8 mouse cellular contexts compared by ENCODE assay signal in genomic region chr5:134959114-134959513, GRCm38 (mm10). TPM values are rescaled to one million over a fixed set of nuclear protein-coding genes. Genes with fewer than 3 reads are reported as not detected.
DNase-seq lines count a peak whose midpoint lies in the region; ATAC-seq and TF ChIP-seq lines count a peak whose summit lies in the region.

No protein-coding gene starts in this region.

- H3K4me1 ChIP-seq in hindbrain, postnatal 0 days (ENCODE audit: insufficient read depth, low read length) = no peaks in the 10 kb centered on the region
- H3K4me1 ChIP-seq in hindbrain, embryonic 12.5 days = no peaks in the 10 kb centered on the region
- peaks cover 4% of the 10 kb centered on the region; the same call in 1 of the 2 replicates for H3K4me1 ChIP-seq in hindbrain, embryonic 10.5 days (replicated peaks)

- no peak overlapping the region for H3K4me2 ChIP-seq in hindbrain, postnatal 0 days (ENCODE audit: low read depth, low read length)
- no peak overlapping the region for H3K4me2 ChIP-seq in hindbrain, embryonic 12.5 days (replicated peaks)

- WGBS in hindbrain, postnatal 0 days = 62% methylated on average over 7 of the region's 7 CpGs
- 80% methylated on average over 7 of the region's 7 CpGs for WGBS in hindbrain, embryonic 12.5 days
- WGBS in hindbrain, embryonic 10.5 days = 85% methylated on average over 7 of the region's 7 CpGs

- H3K9me3 ChIP-seq in hindbrain, postnatal 0 days (ENCODE audit: low read length) = no peaks in the 10 kb centered on the region
- no peaks in the 10 kb centered on the region for H3K9me3 ChIP-seq in hindbrain, embryonic 12.5 days (replicated peaks)
- H3K9me3 ChIP-seq in hindbrain, embryonic 10.5 days = no peaks in the 10 kb centered on the region

- no peak overlapping the region for H3K9ac ChIP-seq in hindbrain, postnatal 0 days (replicated peaks; ENCODE audit: low read length)
- H3K9ac ChIP-seq in hindbrain, embryonic 12.5 days = no peak overlapping the region

- no peak overlapping the region for H3K27ac ChIP-seq in hindbrain, postnatal 0 days
- no peak overlapping the region for H3K27ac ChIP-seq in hindbrain, embryonic 12.5 days
- H3K27ac ChIP-seq in hindbrain, embryonic 10.5 days = no peak overlapping the region

- H3K79me3 ChIP-seq in C2C12 (ENCODE audit: low read depth) = no peaks in the 10 kb centered on the region

- H3K79me2 ChIP-seq in C2C12 (ENCODE audit: control insufficient read depth, insufficient read depth) = no peaks in the 10 kb centered on the region

- no peak overlapping the region for H3K4me3 ChIP-seq in hindbrain, postnatal 0 days (ENCODE audit: low read length)
- H3K4me3 ChIP-seq in hindbrain, embryonic 12.5 days = no peak overlapping the region
- no peak overlapping the region for H3K4me3 ChIP-seq in C2C12 (ENCODE audit: insufficient read depth, poor library complexity, severe bottlenecking)
- no peak overlapping the region for H3K4me3 ChIP-seq in hindbrain, embryonic 10.5 days

- no peak for TF ChIP-seq CTCF in hindbrain, postnatal 0 days (IDR thresholded peaks at IDR 0.05; ENCODE audit: low read depth)
- TF ChIP-seq CTCF in C2C12 (IDR thresholded peaks at IDR 0.05; ENCODE audit: control insufficient read depth, insufficient read depth, insufficient read length) = no peak

- no peaks in the 10 kb centered on the region for H3K36me3 ChIP-seq in hindbrain, postnatal 0 days (ENCODE audit: insufficient read depth, low read length)
- H3K36me3 ChIP-seq in hindbrain, embryonic 12.5 days = no peaks in the 10 kb centered on the region
- no peaks in the 10 kb centered on the region for H3K36me3 ChIP-seq in C2C12 (ENCODE audit: control insufficient read depth, insufficient read depth)
- H3K36me3 ChIP-seq in hindbrain, embryonic 10.5 days = no peaks in the 10 kb centered on the region

- peak; percentile 50 for DNase-seq in hindbrain, postnatal 0 days (ENCODE audit: low spot score)
- peak; percentile 62 for DNase-seq in brain, adult 2 months (ENCODE audit: low read depth, low spot score)
- DNase-seq in thymus, postnatal 14 days = no peak
- no peak for DNase-seq in hindbrain, embryonic 10.5 days (ENCODE audit: low spot score)
- no peak for DNase-seq in cerebellum, postnatal 36 days

- no peak overlapping the region for H3ac ChIP-seq in C2C12 (ENCODE audit: control insufficient read depth, insufficient read length, low read depth)

- peak; percentile 49 for ATAC-seq in hindbrain, postnatal 0 days
- no peak for ATAC-seq in hindbrain, embryonic 12.5 days (ENCODE audit: low FRiP score)
- peak; percentile 19 to 25; a peak in 2 of 4 replicates for ATAC-seq in hematopoietic stem cell, adult 5-6 weeks (replicated peaks in 1 of 2; ENCODE audit: insufficient read depth in 1 of 2, low FRiP score in 2 of 2, low TSS enrichment in 1 of 2, low read depth in 1 of 2, poor library complexity in 2 of 2, severe bottlenecking in 2 of 2)

- H3K27me3 ChIP-seq in hindbrain, postnatal 0 days (ENCODE audit: insufficient read depth, low read length) = no peaks in the 10 kb centered on the region
- H3K27me3 ChIP-seq in hindbrain, embryonic 12.5 days = no peaks in the 10 kb centered on the region
- no peaks in the 10 kb centered on the region for H3K27me3 ChIP-seq in C2C12 (ENCODE audit: control insufficient read depth, insufficient read depth, insufficient read length)
- no peaks in the 10 kb centered on the region for H3K27me3 ChIP-seq in hindbrain, embryonic 10.5 days (ENCODE audit: insufficient read depth, poor library complexity, severe bottlenecking)

TF ChIP-seq in C2C12, 6 proteins besides CTCF, POLR2A, EP300 and RAD21:
- TF ChIP-seq CEBPB (IDR thresholded peaks at IDR 0.05; ENCODE audit: low read depth) (no peak), MAX (IDR thresholded peaks at IDR 0.05) (peak; percentile 21), USF1 (IDR thresholded peaks at IDR 0.05; ENCODE audit: low read depth) (peak; percentile 61), MYOD1 (IDR thresholded peaks at IDR 0.05; ENCODE audit: control insufficient read depth, insufficient read length, low read depth) (peak; percentile 98), FOSL1 (IDR thresholded peaks at IDR 0.05; ENCODE audit: insufficient read depth, low read length, poor library complexity, severe bottlenecking) (peak; percentile 29), MYOG (IDR thresholded peaks at IDR 0.05; ENCODE audit: control insufficient read depth, extremely low read depth, insufficient read length) (no peak)

RNA-seq across cellular contexts. Expression of gene Cldn4, which starts 12.4 kb away (rescaled TPM):
- total RNA-seq in hindbrain, postnatal 0 days (2014; rRNA removed) = not detected in 2 replicates
- not detected in 2 replicates for polyA plus RNA-seq in hindbrain, postnatal 0 days (2015; fragmentation: Nextera tagmentation; extraction: Ambion mirVana)
- 4.2 and 6.1 TPM in 2 replicates for polyA plus RNA-seq in hindbrain, embryonic 12.5 days (2016; fragmentation: Nextera tagmentation; extraction: Ambion mirVana)
- polyA plus RNA-seq in C2C12 (2012; fragmentation: generic; extraction: Trizol) = 0.04 TPM
- total RNA-seq in hematopoietic stem cell, adult 5-6 weeks (2017) = 0.81 TPM in 1 of 2 replicates, not detected in the other
- 9.9 and 11.0 TPM in 2 replicates for polyA plus RNA-seq in hindbrain, embryonic 10.5 days (2016; fragmentation: Nextera tagmentation; extraction: Ambion mirVana)

RNA-seq across cellular contexts. Expression of gene Cldn3, which starts 26.9 kb away (rescaled TPM):
- total RNA-seq in hindbrain, postnatal 0 days (2014; rRNA removed) = 3.6 and 10.5 TPM in 2 replicates
- 4.7 and 5.9 TPM in 2 replicates for polyA plus RNA-seq in hindbrain, postnatal 0 days (2015; fragmentation: Nextera tagmentation; extraction: Ambion mirVana)
- 8.2 and 18.3 TPM in 2 replicates for polyA plus RNA-seq in hindbrain, embryonic 12.5 days (2016; fragmentation: Nextera tagmentation; extraction: Ambion mirVana)
- not detected for polyA plus RNA-seq in C2C12 (2012; fragmentation: generic; extraction: Trizol)
- total RNA-seq in hematopoietic stem cell, adult 5-6 weeks (2017) = not detected in 2 replicates
- 7.9 and 16.3 TPM in 2 replicates for polyA plus RNA-seq in hindbrain, embryonic 10.5 days (2016; fragmentation: Nextera tagmentation; extraction: Ambion mirVana)

RNA-seq across cellular contexts. Expression of gene Mettl27, which starts 26.9 kb away (rescaled TPM):
- 8.1 and 10.9 TPM in 2 replicates for total RNA-seq in hindbrain, postnatal 0 days (2014; rRNA removed)
- 8.5 and 11.0 TPM in 2 replicates for polyA plus RNA-seq in hindbrain, postnatal 0 days (2015; fragmentation: Nextera tagmentation; extraction: Ambion mirVana)
- polyA plus RNA-seq in hindbrain, embryonic 12.5 days (2016; fragmentation: Nextera tagmentation; extraction: Ambion mirVana) = 10.4 and 10.5 TPM in 2 replicates
- 4.3 TPM for polyA plus RNA-seq in C2C12 (2012; fragmentation: generic; extraction: Trizol)
- 13.8 and 20.0 TPM in 2 replicates for total RNA-seq in hematopoietic stem cell, adult 5-6 weeks (2017)
- polyA plus RNA-seq in hindbrain, embryonic 10.5 days (2016; fragmentation: Nextera tagmentation; extraction: Ambion mirVana) = 12.0 and 12.6 TPM in 2 replicates

RNA-seq across cellular contexts. Expression of gene Cldn13, which starts 43.8 kb away (rescaled TPM):
- total RNA-seq in hindbrain, postnatal 0 days (2014; rRNA removed) = not detected in 2 replicates
- not detected in 2 replicates for polyA plus RNA-seq in hindbrain, postnatal 0 days (2015; fragmentation: Nextera tagmentation; extraction: Ambion mirVana)
- 2.4 and 2.6 TPM in 2 replicates for polyA plus RNA-seq in hindbrain, embryonic 12.5 days (2016; fragmentation: Nextera tagmentation; extraction: Ambion mirVana)
- not detected for polyA plus RNA-seq in C2C12 (2012; fragmentation: generic; extraction: Trizol)
- total RNA-seq in hematopoietic stem cell, adult 5-6 weeks (2017) = 0.88 and 15.9 TPM in 2 replicates
- 2.8 and 3.9 TPM in 2 replicates for polyA plus RNA-seq in hindbrain, embryonic 10.5 days (2016; fragmentation: Nextera tagmentation; extraction: Ambion mirVana)

RNA-seq across cellular contexts. Expression of gene Abhd11, which starts 49.8 kb away (rescaled TPM):
- 60.7 and 72.4 TPM in 2 replicates for total RNA-seq in hindbrain, postnatal 0 days (2014; rRNA removed)
- polyA plus RNA-seq in hindbrain, postnatal 0 days (2015; fragmentation: Nextera tagmentation; extraction: Ambion mirVana) = 81.7 and 83.7 TPM in 2 replicates
- 47.4 and 51.0 TPM in 2 replicates for polyA plus RNA-seq in hindbrain, embryonic 12.5 days (2016; fragmentation: Nextera tagmentation; extraction: Ambion mirVana)
- polyA plus RNA-seq in C2C12 (2012; fragmentation: generic; extraction: Trizol) = 26.8 TPM
- 27.1 and 41.0 TPM in 2 replicates for total RNA-seq in hematopoietic stem cell, adult 5-6 weeks (2017)
- polyA plus RNA-seq in hindbrain, embryonic 10.5 days (2016; fragmentation: Nextera tagmentation; extraction: Ambion mirVana) = 42.2 and 43.6 TPM in 2 replicates

Comparison
In these comparisons a context has a peak if more than half of its experiments do, and no peak if none do; other contexts are left out.
1. DNase-seq: peak in hindbrain, postnatal 0 days (single experiment) and brain, adult 2 months (single experiment); none in thymus, postnatal 14 days (single experiment), hindbrain, embryonic 10.5 days (single experiment) and cerebellum, postnatal 36 days (0 of 2).